Mouse (Mus musculus) heart, adult 9 months (tissue): Measurements from ENCODE around the gene Kcnmb4.

Experiments used
- DNase-seq, 2 experiments: peaks; one replicate each; pipeline ENCODE4 v3.0.0; 2022; ENCODE audit warnings: low spot score in 2 of 2

Kcnmb4 gene

DNA sequence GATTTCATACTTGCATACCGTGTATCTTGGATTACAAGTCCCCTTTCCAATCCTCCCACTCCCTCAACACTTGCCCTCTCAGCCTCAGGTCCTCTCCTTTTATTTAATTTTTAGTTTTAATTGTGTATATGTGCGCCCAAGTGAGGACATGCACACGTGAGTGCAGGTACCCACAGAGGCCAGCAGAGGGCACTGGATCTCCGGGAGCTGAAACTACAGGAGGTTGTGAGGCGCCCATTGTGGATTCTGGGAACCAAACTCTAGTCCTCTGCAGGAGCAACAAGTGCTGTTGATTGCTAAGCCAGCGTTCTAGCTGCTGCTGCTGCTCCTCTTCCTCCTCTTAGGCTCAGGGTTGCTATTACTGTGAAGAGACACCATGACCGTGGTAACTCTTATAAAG is 20.9 kb downstream of the Kcnmb4 start:
- no peak for DNase-seq

DNA sequence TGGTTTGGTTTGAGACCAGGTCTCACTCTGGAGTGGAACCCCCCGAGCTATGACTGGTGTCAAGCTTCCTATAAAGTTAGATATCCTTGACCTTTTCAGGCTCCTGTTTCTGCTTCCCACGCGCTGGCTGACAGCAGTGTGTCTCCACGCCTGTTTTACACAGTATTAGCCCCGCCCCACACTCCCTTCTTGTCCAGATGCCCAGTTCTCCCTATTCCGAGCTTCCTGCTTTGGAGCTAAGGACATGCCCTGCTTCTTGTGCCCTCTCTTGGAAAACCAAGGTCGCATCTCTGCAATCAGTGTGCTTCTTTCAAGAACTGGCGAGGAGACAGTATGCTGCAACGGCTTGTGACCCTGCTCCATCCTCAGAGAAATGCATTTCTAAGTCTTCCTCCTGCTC is 23.1 kb downstream of the Kcnmb4 start:
- no peak for DNase-seq

DNA sequence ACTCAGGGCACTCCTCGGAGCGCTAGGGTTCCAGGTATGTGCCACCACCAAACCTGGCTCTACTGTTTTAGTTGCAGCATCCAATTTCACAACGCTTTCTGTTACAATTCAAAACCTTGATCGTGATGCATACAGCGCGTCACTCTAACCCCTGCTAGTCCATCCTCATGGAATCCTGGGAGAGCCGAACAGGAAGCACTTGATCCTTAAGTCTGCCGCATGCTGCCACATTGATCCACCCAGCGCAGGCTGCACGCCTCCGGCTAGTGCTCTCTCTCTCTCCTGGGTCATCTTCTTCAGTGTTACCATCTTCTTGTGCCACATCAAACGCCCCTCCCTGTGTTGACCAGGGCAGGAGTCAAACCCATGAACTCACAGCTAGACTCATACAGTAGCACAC is 25.5 kb downstream of the Kcnmb4 start:
- no peak for DNase-seq

DNA sequence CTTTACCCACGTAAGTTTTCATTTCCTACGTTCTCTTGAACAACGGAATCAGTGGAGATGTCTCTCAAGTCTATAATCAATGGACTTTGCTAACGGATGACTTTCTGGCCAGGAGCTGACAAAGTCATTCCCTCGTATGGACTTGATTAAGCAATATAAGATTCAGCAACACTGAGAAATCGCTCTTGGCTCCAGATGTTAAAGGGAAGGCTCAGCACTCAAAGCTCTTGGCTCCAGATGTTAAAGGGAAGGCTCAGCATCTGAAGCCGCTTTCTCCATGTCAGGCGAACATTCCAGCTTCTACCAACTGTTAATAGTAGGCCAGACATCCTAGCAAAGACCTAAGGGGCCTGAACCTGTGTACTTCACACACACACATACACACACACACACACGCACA is 26.5 kb downstream of the Kcnmb4 start:
- DNase-seq: no peak

DNA sequence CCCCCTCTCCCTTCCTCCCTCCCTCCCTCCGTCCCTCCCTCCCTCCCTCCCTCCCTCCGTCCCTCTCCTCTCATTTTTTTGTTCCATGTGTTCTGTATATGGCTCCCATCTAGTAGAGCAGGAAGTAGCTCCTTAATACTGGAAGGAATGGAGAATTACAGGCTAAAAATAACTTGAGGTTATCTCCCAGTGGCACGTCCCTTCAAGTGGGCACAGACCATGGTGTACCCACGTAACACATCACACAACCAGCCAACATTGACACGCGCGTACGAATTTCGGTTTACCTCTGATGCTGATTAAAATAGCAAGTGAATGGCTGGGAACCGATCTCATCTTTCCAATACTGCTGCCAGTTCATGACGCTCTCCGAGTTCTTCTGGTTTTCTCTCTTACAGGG is 27.6 kb downstream of the Kcnmb4 start:
- no peak for DNase-seq

DNA sequence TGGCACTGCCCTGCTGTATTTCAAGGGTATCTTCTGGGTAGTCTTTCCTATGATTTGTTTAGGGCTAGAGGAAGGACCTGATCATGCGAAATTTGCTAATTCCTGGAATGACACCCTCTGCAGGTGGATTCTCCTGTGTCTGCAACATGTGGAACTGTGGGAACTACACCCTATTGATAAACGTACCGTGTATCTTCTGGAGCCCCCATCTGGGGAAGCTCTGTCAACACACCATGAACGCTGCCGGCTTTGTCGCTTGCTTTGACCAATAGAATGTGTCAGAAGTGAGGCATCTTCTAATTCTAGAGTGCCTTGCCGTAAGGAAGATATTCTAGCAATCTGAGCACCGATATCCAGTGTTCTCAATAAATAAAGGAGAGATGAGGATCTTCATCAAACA is 28.9 kb downstream of the Kcnmb4 start:
- DNase-seq: no peak

DNA sequence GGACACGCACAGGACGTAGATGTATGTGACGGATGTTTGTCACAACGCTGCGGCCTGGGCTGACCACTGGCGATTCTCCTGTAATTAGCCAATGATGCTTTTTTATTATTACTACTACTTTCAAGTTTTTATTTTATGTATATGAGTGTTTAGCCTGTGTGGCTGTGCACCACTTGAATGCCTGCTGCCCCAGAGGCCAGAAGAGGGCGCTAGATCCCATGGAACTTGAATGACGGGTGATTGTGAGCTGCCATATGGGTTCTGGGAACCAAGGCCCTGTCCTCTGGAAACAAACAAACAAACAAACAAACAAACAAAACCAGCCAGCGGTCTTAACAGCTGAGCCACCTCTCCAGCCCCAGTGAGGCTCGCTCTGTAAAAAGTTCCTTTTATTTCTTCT is 29.3 kb downstream of the Kcnmb4 start:
- DNase-seq: no peak

DNA sequence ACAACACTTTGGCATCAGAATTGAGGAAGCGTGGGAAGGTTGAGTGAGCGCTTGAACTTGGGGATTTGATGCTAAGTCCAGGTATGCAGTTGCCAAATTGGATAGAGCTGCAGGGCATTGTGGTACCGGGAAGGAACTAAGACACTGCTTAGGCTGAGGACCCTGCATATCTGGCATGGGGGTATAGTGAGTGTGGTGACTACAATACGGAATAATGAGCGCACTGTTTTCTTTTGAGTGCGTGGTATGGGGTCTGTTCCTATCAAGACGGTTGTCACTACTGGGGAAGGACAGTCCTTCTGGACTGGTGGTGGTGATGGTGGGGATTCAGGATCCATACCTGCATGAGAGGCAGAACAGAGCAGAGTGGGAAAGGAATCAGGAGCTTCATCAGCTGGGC is 32.7 kb downstream of the Kcnmb4 start:
- DNase-seq: no peak

DNA sequence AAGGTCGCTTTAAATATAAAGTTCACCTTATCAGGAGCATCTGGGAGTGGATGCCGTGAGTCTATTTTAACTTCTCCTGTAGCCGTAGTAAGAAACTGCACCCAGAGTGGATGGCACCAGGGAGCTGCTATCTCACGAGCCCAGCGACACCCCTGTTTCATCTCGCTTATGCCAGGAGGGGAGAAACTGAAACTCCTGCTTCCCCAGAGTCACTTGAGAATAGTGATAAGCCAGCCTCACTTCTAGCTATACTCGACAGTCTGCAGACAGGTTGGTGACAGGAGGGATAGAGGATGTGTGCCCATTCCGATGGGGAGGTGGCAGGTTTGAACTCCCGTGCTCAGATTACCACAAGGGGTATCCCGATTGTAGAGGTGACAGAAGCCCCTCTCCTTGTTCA is 33.6 kb downstream of the Kcnmb4 start:
- DNase-seq: no peak

DNA sequence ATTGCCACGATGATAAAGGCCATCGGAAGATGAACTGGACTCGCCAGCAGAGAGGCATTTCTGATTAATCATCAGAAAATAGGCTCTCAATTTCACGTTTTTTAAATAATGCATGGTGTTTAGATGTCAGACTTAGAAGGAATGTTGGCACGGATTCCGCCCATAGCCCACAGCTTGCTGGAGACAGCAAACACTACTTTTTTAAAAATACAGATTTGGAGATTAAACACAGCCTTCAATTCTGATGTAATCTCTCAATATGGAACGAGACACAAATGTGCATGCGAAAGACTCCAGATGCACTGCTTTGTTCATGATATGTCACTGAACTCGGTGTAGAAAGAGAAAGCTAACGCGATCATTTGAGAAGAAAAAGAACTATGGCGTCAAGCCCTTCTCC is 38.2 kb downstream of the Kcnmb4 start:
- DNase-seq: no peak

DNA sequence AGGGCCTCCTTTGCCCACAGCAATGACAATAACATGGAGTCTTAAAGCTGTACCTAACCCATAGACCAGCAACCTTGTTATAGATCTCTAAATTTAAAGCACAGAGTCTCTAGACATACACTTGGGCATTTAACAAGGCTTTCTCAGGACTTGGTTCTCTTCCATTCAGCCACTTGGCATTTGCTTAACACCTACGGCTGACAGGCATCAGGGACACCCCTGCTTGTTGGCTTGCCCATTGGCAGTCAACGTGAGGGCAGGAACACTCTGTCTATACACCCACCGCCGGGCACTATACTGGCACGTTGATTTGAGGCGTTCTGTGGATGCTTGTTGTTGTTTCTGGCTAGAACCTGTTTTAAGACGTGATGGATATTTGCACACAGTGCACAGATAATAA is 41.3 kb downstream of the Kcnmb4 start:
- no peak for DNase-seq

DNA sequence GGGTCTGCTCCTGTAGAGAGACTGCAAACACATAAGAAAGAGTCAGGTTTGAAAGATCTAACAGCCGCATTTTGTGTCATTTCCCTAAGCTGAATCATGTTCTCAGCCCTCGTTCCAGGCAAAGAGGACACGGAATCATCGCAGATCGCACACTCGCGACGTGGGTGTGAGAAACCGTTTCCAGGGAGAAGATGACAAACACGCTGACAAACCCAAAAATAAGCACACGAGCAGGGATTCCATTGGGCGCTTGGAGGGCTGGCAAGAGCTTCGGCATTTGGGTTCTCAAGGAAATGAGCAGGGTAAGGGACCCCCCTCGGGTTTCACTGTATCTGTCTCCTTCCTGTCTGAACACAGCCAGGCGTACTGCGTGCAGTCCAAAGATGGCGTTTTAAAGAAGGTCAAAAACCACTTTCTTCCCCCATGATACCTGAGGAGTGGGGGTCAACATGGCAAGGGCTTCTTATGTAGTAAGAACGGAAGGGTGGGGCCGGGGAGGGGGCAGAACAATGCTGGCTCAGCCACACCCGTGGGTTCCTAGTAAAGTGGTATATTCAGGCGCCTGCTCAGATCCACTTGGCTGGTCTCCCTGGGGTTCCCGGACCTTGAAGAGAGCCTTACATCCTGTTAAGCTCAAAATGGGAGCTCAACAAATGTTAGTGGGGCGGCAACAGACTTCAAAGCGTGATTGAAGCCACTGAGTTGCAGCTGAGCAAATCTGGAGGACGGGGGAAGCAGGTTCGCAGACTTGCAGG is 45.5 kb downstream of the Kcnmb4 start:
- no peak for DNase-seq

DNA sequence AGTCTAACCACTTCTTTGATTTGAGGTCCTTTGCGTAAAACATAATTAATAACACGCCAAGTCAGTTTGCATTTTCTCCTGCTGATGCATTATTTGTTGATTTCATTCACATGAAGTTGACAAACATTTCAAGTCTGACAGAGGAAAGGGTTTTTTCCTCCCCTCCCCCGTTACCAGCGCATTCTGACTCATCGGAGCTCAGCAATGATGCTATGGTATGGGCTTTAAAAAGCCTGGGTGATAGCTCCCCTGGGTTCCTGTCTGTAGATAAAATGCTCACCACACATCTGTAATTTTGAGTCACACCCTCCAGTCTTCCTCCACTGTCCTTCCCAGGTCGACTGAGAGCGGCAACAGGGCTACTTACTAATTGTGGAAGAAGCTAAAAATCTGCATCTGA is 47.5 kb downstream of the Kcnmb4 start:
- no peak for DNase-seq

DNA sequence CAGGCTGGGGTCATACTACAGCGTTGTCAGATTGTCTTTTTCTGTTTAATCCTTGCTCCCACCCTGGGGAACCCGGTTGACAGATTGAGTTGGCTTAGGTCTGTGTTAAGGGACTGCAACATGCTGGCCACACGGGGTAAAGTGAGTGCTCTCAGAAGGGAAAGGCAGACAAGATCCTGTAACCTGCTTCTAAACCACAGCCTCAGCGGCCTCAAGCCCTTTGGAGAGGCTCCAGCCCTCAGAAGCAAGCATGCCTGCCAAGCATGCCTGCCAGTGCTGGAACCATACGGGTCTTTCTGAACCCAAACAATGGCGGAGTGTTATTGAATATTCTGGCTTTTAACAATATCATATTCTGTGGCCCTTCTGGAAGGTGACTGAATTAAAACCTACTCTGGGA is 48.8 kb downstream of the Kcnmb4 start:
- DNase-seq: no peak

DNA sequence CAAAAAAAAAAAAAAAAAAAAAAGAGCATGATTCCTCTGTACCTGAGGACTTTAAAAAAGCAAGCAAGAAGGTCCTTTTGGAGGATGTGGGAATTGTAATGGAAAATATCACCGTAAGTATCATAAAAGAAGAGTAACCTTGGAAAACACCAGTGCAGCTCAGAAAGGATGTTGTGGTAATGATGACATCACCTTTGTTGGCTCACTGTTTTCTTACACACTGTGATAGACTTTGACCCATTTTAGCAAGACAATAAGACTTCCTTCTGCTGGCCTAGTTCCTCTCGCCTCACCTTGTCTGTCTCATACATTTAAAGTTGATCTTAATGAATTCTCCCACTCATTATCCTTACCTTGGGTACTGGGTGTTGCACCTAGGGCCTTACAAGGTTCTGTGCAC is 51.1 kb downstream of the Kcnmb4 start:
- DNase-seq: no peak

DNA sequence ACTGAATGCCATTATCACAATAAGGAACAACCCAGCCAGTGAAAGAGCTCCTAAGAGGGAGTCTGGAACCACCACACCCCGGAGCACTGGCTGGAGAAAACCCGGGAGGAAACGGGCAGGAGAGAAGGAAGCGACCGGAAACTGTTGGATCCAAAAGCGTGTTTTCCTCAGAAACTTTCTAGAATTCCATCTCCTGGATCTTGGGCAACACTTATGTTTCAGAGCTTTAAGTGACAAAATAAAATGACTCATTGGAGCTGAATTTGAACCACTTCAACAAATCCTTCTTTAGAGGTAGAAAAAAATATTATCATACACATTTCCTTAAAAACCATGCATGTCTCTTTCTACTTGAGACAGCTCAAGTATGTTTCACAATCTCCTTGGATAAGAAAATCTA is 52.7 kb downstream of the Kcnmb4 start:
- DNase-seq: no peak

DNA sequence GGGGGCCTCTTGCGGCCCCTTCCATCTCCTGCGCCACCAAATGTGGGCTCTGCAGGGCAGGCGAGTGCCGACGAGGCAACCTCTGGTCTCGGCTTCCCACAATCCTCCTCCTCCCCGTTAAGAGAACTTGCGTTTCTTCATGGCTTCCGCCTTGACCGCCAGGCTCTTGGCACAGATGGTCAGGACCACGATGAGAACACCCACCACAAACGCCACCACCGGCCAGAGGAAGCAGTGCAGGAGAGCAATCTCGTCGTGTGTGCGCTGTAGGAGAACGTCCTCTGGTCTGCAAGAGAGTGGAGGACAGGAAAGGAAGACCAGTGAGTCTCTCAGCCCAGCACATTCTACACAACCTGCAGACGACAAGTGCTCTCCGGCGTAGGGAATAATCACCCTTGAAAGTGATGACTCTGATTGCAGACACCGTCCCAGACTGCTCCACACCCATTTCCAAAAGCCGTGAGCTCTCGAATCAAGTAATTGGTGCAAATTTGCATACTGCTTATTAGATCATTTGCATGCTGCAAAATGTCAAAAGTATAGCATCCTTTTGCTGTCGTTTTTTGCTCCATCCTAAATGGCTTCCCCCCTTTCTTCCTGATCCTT is 55.5 kb downstream of the Kcnmb4 start:
- no peak for DNase-seq

DNA sequence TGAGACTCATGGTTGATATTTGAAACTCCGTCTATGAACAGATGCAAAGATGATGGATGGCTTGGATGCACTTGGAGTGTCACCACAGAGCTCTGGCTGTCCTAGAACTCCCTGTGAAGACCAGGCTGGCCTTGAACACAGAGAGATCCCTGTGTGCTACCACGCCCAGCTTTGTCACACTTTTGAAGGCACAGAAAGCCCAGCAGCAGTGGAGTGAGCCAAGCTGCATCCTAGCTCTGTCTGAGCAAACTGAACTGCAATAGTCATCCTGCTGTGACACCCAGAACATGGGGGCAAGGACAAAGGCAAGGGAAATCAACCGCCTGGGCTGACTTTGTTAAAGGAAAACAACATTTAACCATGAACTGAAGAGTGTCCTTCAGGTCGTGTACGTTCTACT is 57.0 kb downstream of the Kcnmb4 start:
- no peak for DNase-seq

DNA sequence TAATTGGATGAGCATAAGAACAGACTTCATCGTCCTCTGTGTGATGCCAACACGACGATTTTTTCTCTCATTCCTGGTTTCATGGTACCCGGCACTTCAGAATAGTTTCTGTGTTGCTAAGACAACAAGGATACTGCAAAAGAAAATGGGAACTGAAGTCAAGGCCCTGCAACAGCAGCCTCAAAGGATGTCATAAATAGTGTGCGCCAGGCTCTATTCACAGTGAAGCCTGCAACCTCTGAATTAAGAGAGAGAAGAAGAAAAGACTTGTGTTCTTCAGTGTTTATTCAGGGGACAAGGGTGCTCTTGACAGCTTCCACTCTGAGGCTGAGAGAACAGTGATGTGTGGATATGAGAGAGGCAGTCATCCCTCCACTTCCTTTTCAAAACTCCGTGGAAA is 57.5 kb downstream of the Kcnmb4 start:
- DNase-seq: no peak

DNA sequence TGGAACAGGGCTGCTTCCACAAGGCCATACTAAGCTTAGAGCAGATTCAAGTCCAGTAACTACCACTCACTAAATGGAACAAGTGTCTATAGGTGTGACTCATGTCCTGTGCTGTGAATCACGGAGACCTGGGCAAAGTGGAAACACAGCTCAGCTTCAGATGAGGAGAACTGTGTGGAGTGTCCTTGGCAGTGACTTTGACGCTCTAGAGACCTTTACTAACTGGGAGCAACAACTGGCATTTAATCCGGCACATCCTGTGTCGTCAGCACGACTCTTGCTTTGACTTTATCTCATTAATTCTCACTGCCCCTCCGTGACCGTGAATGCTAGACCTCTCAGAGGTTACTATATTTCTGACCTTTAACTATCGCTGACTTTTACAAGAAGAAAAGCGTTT is 62.9 kb downstream of the Kcnmb4 start:
- no peak for DNase-seq

DNA sequence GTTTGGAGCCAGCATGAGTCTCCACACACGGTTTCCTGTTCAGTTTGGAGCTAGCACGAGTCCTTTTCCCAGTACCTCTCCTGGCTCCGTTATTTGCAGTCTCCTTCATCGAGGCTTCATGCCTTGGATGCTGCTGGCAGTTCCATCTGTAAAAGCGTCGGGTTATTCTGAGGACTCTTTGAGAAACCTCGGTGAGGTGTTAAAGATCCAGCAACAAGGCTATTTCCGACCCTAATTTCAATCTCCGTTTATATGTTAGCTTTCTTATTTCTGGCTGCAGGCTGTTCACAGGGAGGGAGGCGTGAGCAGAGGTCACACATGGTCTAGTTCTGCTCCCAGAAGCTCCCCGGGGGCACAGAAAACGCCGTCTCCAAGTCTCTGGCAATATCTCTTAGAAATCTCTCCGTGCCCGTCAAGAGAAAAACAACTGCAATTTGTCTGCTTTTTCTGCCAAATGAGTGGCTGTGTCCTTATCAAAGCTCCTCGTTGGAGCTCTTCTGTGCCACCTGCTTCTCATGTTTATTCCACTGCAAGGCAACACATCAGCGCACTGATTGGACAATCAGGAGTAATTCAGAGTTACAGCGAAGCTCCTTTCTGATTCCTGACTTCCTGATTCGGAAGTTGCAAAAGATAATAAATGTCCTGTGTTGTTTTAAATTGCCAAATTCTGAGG is 65.9 kb downstream of the Kcnmb4 start:
- DNase-seq: no peak

DNA sequence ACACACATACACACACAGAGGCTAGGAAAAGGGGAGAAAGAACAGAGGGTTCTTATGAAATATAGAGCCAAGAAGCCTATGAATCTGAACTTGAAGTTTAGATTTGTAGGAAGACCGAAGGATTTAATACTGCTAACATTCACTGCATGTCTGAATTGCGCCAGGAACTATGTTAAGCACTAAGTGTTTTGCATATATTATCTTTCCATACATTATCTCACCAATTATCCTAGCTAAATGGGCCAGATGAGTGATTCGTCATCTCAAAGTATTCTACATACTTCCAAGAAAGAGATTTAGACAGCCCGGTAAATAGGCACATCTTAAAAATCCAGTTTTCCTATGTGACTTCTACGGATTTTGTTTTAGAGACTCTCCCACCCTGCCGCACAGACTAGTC is 68.7 kb downstream of the Kcnmb4 start:
- no peak for DNase-seq

DNA sequence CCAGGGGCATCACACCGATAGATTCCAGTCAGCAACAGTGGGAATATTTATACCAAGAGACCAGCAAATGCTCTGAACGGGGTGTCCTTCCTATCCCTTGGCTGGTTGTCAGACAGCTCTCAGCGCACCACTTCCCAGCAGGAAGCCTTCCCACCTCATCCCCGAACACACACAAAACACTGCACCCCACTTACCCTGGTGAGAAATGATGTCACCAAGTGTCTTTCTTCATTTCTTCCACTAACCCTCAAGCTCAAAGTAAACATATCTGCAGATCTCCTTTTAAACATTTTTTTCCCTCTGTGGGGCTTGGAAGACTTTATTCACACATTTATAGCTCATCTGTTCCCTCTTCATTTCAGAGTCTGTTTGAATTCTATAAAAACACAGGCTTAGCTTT is 70.0 kb downstream of the Kcnmb4 start:
- no peak for DNase-seq
